Mouse (Mus musculus) lung, adult 2 months (tissue): ENCODE measurements around the gene Tra2a.

Experiments used
- CTCF ChIP-seq: fragments of 200-500 bp; IDR thresholded peaks from 2 replicates; pipeline ENCODE4 v1.5.1; 2011; ENCODE audit warnings: mild to moderate bottlenecking, low read length, control low read depth; ENCODE audit not compliant: insufficient read depth
- POLR2A ChIP-seq: fragments of 200-500 bp; IDR thresholded peaks from 2 replicates; pipeline ENCODE4 v1.6.1; 2011; ENCODE audit warnings: low read depth, mild to moderate bottlenecking, control low read depth, low read length, borderline replicate concordance; ENCODE audit errors: extremely low read depth

DNA sequence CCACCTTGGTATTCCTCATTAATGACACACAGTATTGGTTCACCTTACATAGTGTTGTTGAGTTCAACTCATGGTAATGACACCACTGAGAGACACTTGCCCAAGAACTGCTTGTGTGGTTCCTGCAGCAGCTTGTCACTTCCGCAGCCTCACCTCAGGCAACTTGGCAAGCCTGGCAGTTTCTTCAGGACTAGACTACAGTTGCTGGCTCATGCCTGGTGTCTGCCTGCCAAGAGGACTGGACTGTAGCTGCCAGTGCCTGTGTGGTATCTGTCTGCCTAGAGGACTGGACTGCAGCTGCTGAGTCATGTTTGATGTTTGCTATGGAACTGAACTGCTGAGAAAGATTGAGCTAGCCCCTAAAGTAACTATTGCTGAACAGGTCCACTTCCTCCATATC, 18.3 kb upstream of the Tra2a start:
- TF ChIP-seq CTCF = no peak
- TF ChIP-seq POLR2A = no peak
